Mouse (Mus musculus) kidney, adult 10 weeks (tissue): Measurements from ENCODE around the gene Cdc42ep2. TPM values are rescaled to one million over a fixed set of nuclear protein-coding genes. Genes with fewer than 3 reads are reported as not detected.

Source experiments
- polyA plus RNA-seq: library from polyadenylated mRNA; stranded (reverse); fragments of 350-450 nt; fragmentation: Illumina TruSeq; extraction: RNeasy Lipid Tissue Mini Kit (QIAGEN cat#74804); gene quantifications from one replicate; pipeline ENCODE4 v1.2.3, GENCODE M21; 2014; ENCODE audit warnings: low read depth, low replicate concordance

Cdc42ep2 gene
- polyA plus RNA-seq = 1.9 TPM

DNA sequence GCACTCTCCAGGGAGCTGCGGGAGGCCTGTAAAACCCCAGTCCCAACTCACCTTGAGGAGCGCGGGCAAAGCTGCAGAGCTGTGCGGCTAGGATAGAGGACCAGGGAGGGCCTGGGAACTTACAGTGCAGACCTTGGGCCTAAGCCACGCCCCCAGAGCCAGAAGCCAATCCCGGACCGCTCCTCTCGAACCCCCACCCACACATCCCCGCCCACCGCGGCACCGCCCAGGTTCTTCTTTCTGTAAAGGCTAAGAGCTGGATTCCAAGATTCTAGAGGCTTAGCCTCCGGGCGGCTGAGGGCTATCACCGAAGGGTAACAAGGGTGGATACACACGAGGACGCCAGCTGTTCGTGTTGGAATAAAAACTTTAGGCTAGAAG, at the start of gene Cdc42ep2:
Cdc42ep2 (minus strand) TSS at position 104 of the 381 bp plus-strand sequence.

DNA sequence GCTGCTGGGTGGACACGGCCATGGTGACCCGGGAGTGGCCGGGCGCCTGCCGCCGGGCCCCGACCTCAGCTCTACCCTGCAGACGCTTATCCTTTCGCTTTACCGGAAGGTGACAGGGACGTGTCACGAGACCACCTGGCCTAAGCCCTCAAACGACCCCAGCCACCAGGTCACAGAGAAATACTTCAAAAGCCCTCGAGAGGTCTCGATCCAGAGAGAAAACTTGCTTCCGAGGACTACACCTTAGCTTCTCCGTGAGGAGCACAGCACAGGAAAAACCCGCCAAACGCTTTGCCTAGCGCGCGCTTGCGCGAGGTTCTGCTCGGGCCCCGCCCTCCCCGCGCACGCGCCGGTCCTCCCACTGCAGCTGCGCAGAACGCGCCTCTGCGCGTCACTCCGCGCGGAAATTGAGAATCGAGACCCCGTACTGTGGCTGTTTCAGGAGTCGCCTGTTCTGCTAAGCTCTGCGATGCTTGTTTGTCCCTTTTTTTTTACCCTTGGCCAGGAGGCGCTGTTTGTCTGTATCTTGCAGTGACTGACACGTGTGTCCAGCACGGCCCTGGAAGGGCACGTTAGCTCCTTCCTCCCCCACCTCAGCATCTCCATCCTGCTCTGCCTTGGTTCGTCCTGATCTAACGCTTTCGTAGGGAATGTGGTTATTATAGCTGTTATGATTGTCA, 39.4 kb upstream of the Cdc42ep2 start, which contains the start of gene Pola2:
Pola2 (minus strand) TSS at position 320 of the 680 bp plus-strand sequence.

DNA sequence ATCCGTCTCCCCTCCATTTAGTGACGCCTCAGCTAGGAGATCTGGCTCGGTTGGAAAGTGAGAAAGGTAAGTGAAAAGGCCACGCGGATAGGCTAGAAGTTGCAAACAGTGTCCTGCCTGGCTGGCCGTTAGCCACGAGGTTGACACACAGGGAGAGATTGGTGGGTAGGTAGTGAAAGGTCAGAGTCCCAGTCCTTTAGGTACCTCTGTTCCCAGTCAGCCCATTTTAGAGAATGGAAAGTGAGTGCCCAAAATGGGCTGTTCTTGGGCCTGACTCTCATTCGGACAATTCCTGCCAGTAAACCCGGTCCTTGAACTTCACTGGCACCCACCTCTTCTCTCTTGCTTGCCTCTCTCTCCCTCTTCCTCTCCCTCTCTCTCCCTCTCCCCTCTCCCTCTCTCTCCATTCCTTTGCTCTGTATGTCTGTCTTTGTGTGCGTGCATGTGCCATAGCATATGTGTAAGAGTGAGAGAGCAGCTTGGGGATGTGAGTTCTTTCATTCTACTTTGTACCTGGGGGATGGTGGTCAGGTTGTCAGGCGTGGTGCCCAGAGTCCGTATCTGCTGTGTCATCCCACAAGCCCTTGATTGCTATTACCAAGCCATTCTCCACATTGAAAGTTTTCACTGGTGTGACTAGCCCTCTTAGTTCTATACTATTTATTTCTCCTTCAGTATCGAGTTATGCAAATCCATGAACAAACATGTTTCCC, 11.5 kb downstream of the Cdc42ep2 start, which contains the start of gene Dpf2:
Dpf2 (minus strand) TSS at position 4 of the 713 bp plus-strand sequence.

GRCm38 (mm10) chr19:5894002-5894678, 30.5 kb downstream of the Cdc42ep2 start, which contains the start of gene Tigd3:
TSS of gene Tigd3 (minus strand) at chr19:5894149.

GRCm38 (mm10) chr19:5877618-5878361, 46.8 kb downstream of the Cdc42ep2 start, which contains the start of gene Slc25a45:
TSS of gene Slc25a45 (plus strand) at chr19:5877808.

GRCm38 (mm10) chr19:5874969-5875480, 49.6 kb downstream of the Cdc42ep2 start, which contains the start of gene Frmd8:
TSS of gene Frmd8 (minus strand) at chr19:5875274.

Other genes with a start within 250 kb of the Cdc42ep2 start
- gene Map3k11, start 236.1 kb downstream of the Cdc42ep2 start, polyA plus RNA-seq = 0.40 TPM
- gene Pcnx3, start 235.9 kb downstream of the Cdc42ep2 start, polyA plus RNA-seq = 0.16 TPM
- gene Kcnk7, start 220.4 kb downstream of the Cdc42ep2 start, polyA plus RNA-seq = not detected
- 1.3 TPM for gene Ehbp1l1, start 198.5 kb downstream of the Cdc42ep2 start, polyA plus RNA-seq
- not detected for gene Fam89b, start 195.2 kb downstream of the Cdc42ep2 start, polyA plus RNA-seq
- gene Ltbp3, start 183.9 kb downstream of the Cdc42ep2 start, polyA plus RNA-seq = 2.1 TPM
- 0.53 TPM for gene Scyl1, start 153.4 kb downstream of the Cdc42ep2 start, polyA plus RNA-seq
- gene Frmd8, start 49.5 kb downstream of the Cdc42ep2 start, polyA plus RNA-seq = 2.8 TPM
- 4.5 TPM for gene Slc25a45, start 47.0 kb downstream of the Cdc42ep2 start, polyA plus RNA-seq
- 0.20 TPM for gene Tigd3, start 30.7 kb downstream of the Cdc42ep2 start, polyA plus RNA-seq
- 5.4 TPM for gene Dpf2, start 11.8 kb downstream of the Cdc42ep2 start, polyA plus RNA-seq
- gene Pola2, start 39.4 kb upstream of the Cdc42ep2 start, polyA plus RNA-seq = 2.4 TPM
- gene Slc22a20, start 61.3 kb upstream of the Cdc42ep2 start, polyA plus RNA-seq = not detected
- 1.3 TPM for gene Capn1, start 91.1 kb upstream of the Cdc42ep2 start, polyA plus RNA-seq
- 0.77 TPM for gene Syvn1, start 121.8 kb upstream of the Cdc42ep2 start, polyA plus RNA-seq
- gene Mrpl49, start 133.0 kb upstream of the Cdc42ep2 start, polyA plus RNA-seq = 41.8 TPM
- gene Fau, start 133.0 kb upstream of the Cdc42ep2 start, polyA plus RNA-seq = 5.1 TPM
- gene Znhit2, start 136.4 kb upstream of the Cdc42ep2 start, polyA plus RNA-seq = not detected
- 0.93 TPM for gene Tm7sf2, start 143.6 kb upstream of the Cdc42ep2 start, polyA plus RNA-seq
- 8.9 TPM for gene Vps51, start 152.4 kb upstream of the Cdc42ep2 start, polyA plus RNA-seq
- gene Tmem262, start 155.2 kb upstream of the Cdc42ep2 start, polyA plus RNA-seq = not detected
- not detected for gene Gm28374, start 157.4 kb upstream of the Cdc42ep2 start, polyA plus RNA-seq
- not detected for gene Zfpl1, start 160.1 kb upstream of the Cdc42ep2 start, polyA plus RNA-seq
- 0.24 TPM for gene Cdca5, start 160.2 kb upstream of the Cdc42ep2 start, polyA plus RNA-seq
- gene AC131692.1, start 169.6 kb upstream of the Cdc42ep2 start, polyA plus RNA-seq = not detected
- gene Naaladl1, start 181.0 kb upstream of the Cdc42ep2 start, polyA plus RNA-seq = not detected
- not detected for gene Sac3d1, start 193.8 kb upstream of the Cdc42ep2 start, polyA plus RNA-seq
- gene Snx15, start 203.5 kb upstream of the Cdc42ep2 start, polyA plus RNA-seq = 3.0 TPM
- not detected for gene Batf2, start 216.2 kb upstream of the Cdc42ep2 start, polyA plus RNA-seq
- 0.49 TPM for gene Arl2, start 216.7 kb upstream of the Cdc42ep2 start, polyA plus RNA-seq